Mouse (Mus musculus) megakaryocyte, embryonic 14.5 days (primary cell): ENCODE data around the gene Cryz.
"Not testable (repeated sequence)": the region's sequence is repeated elsewhere in the genome, so short reads cannot be mapped to it uniquely, and the experiment has no call there.

ENCODE experiments used
- FLI1 ChIP-seq: IDR thresholded peaks from 2 replicates; pipeline ENCODE4 v1.6.1; 2012; ENCODE audit warnings: low read length, inconsistent platforms, mixed read lengths
- GATA1 ChIP-seq: IDR thresholded peaks from 3 replicates; pipeline ENCODE4 v1.6.1; 2012; ENCODE audit warnings: mixed read lengths, low read length, inconsistent platforms, borderline replicate concordance

DNA sequence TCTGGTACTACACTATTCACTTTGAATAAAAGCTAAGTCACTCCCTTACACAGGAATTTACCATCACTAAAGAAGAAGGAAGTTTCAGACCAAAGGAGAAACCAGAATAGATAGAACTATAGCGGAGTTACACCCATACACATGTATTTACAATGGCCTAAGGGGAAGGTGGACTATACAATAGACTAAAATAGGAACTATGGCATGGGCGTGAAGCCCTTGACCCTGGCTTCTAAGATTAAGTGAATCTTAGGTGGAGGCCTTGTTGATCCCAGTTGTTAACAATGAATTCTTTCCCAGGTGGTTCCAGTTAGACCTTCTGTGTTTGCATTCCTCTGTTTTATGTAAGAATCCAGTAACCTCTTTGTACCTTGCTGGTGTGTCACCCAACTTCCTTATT lies 34.8 kb downstream of the Cryz start:
- not testable (repeated sequence) for TF ChIP-seq GATA1, FLI1
